Mouse (Mus musculus) CH12.LX (cell line): ENCODE results near the gene Acads.

Source experiments
- CTCF ChIP-seq, 2 experiments: IDR thresholded peaks in 1 of 2; conservative IDR thresholded peaks in 1 of 2; 2 replicates each; pipeline ENCODE4 v1.5.1; 2011 to 2012; ENCODE audit warnings: low read depth in 2 of 2, low read length in 2 of 2, improper control_type of control experiment in 1 of 2, inconsistent platforms in 1 of 2, mild to moderate bottlenecking in 1 of 2, moderate library complexity in 1 of 2
- EP300 ChIP-seq: IDR thresholded peaks from 2 replicates; pipeline ENCODE4 v1.6.1; 2011; ENCODE audit warnings: low read length, improper control_type of control experiment
- MEF2A ChIP-seq: IDR thresholded peaks from 2 replicates; pipeline ENCODE4 v1.6.1; 2014; ENCODE audit warnings: low read depth, mild to moderate bottlenecking, inconsistent platforms, low read length, improper control_type of control experiment, borderline replicate concordance
- POLR2A ChIP-seq: IDR thresholded peaks from 2 replicates; pipeline ENCODE4 v1.6.1; 2011; ENCODE audit warnings: low read depth, mild to moderate bottlenecking, improper control_type of control experiment, low read length

- TF ChIP-seq CTCF (conservative IDR thresholded peaks at IDR 0.05 in 1 of 2, IDR thresholded peaks at IDR 0.05 in 1 of 2; ENCODE audit: low read depth in 2 of 2, low read length in 2 of 2) (no peak), MEF2A (no peak), POLR2A (no peak), EP300 (no peak)
These were observed 18.7 kb downstream of the Acads start for GRCm38 (mm10) chr5:115100473-115100872.
